Mouse (Mus musculus): ENCODE measurements around the gene Grhl3. TPM values are rescaled to one million over a fixed set of nuclear protein-coding genes. Genes with fewer than 3 reads are reported as not detected.

The Grhl3 gene
- polyA plus RNA-seq, 1 experiment from 2014 or later: 0.99 TPM

DNA sequence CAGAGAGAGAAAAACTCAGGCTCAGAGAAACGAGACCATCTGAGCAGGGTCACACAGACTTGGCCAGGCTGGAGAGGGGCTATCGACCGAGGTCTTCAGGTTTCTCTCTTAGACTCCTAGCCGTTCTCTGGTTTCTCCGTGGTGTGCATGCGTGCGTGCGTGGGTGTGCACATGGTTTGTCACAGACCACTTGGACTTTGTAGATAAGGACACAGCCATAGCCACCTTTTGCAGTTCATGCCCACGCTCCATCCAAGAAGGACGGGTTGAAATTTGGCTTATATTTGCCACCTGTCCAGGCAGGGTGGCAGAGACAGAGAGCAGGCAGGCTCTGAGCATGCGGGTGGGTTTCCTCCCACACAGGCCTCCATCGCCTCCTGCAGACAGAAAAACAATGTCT, 48.4 kb downstream of the Grhl3 start:
- 74% methylated on average over 12 of the region's 12 CpGs for WGBS
- Histone ChIP-seq H3K27me3 (ENCODE audit: control insufficient read depth, insufficient read depth, low read length) (no peaks in the 10 kb centered on the region), H3K4me3 (ENCODE audit: low read depth, low read length) (no peak overlapping the region), H3K4me2 (ENCODE audit: low read depth, low read length) (no peak overlapping the region), H3K27ac (ENCODE audit: low read depth, low read length) (no peak overlapping the region), H3K9me3 (ENCODE audit: control insufficient read depth, low read length) (no peaks in the 10 kb centered on the region), H3K9ac (replicated peaks; ENCODE audit: low read depth, low read length) (no peak overlapping the region), H3K4me1 (ENCODE audit: control insufficient read depth, insufficient read depth, low read length) (no peaks in the 10 kb centered on the region; the same call in 1 of the 2 replicates), H3K36me3 (ENCODE audit: control insufficient read depth, insufficient read depth, low read length) (no peaks in the 10 kb centered on the region)
- no peak for ATAC-seq (ENCODE audit: low read depth)

DNA sequence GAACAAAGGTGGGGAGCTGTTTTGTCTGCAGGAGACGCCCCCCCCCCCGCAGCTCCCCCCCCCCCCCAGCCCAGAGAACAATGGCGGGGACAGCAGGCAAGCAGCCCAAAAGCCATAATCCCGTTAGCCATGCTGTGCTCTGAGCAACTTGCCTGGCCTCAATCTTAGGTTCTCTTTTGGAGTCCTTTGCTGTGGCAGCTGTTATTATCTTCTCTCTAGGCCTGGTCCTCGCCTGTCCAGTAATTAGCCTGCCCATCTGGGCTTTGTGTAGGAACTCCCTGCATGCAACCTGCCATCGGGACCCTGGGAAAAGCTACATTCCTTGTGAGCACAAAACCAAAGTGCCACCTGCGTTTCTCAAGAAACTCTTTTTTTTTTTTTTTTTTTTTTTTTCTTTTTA, 49.5 kb downstream of the Grhl3 start:
- Histone ChIP-seq H3K36me3 (ENCODE audit: control insufficient read depth, insufficient read depth, low read length) (no peaks in the 10 kb centered on the region), H3K4me2 (ENCODE audit: low read depth, low read length) (no peak overlapping the region), H3K9ac (replicated peaks; ENCODE audit: low read depth, low read length) (no peak overlapping the region), H3K9me3 (ENCODE audit: control insufficient read depth, low read length) (no peaks in the 10 kb centered on the region), H3K27me3 (ENCODE audit: control insufficient read depth, insufficient read depth, low read length) (no peaks in the 10 kb centered on the region), H3K4me1 (ENCODE audit: control insufficient read depth, insufficient read depth, low read length) (no peaks in the 10 kb centered on the region; the same call in 1 of the 2 replicates), H3K27ac (ENCODE audit: low read depth, low read length) (no peak overlapping the region), H3K4me3 (ENCODE audit: low read depth, low read length) (no peak overlapping the region)
- 3% methylated on average over 6 of the region's 7 CpGs for WGBS
- ATAC-seq (ENCODE audit: low read depth): no peak

- Histone ChIP-seq H3K9ac (replicated peaks; ENCODE audit: low read depth, low read length) (no peak overlapping the region), H3K4me3 (ENCODE audit: low read depth, low read length) (no peak overlapping the region), H3K4me1 (ENCODE audit: control insufficient read depth, insufficient read depth, low read length) (no peaks in the 10 kb centered on the region), H3K27me3 (ENCODE audit: control insufficient read depth, insufficient read depth, low read length) (no peaks in the 10 kb centered on the region), H3K9me3 (ENCODE audit: control insufficient read depth, low read length) (no peaks in the 10 kb centered on the region), H3K36me3 (ENCODE audit: control insufficient read depth, insufficient read depth, low read length) (no peaks in the 10 kb centered on the region), H3K27ac (ENCODE audit: low read depth, low read length) (no peak overlapping the region), H3K4me2 (ENCODE audit: low read depth, low read length) (no peak overlapping the region)
- 83% methylated on average over 9 of the region's 9 CpGs for WGBS
- no peak for ATAC-seq (ENCODE audit: low read depth)
Observed at GRCm38 (mm10) chr4:135520421-135520820, 53.0 kb downstream of the Grhl3 start.

- H3K36me3 ChIP-seq (ENCODE audit: control insufficient read depth, insufficient read depth, low read length): no peaks in the 10 kb centered on the region
- H3K4me1 ChIP-seq (ENCODE audit: control insufficient read depth, insufficient read depth, low read length): no peaks in the 10 kb centered on the region
- H3K4me3 ChIP-seq (ENCODE audit: low read depth, low read length): no peak overlapping the region
- no peak overlapping the region for H3K27ac ChIP-seq (ENCODE audit: low read depth, low read length)
- no peaks in the 10 kb centered on the region for H3K9me3 ChIP-seq (ENCODE audit: control insufficient read depth, low read length)
- no peaks in the 10 kb centered on the region for H3K27me3 ChIP-seq (ENCODE audit: control insufficient read depth, insufficient read depth, low read length)
- H3K9ac ChIP-seq (replicated peaks; ENCODE audit: low read depth, low read length): no peak overlapping the region
- no peak overlapping the region for H3K4me2 ChIP-seq (ENCODE audit: low read depth, low read length)
- no peak for ATAC-seq (ENCODE audit: low read depth)
- 80% methylated on average over 12 of the region's 12 CpGs for WGBS
Observed at GRCm38 (mm10) chr4:135518135-135518534, 55.3 kb downstream of the Grhl3 start.

GRCm38 (mm10) chr4:135516351-135517316, 56.8 kb downstream of the Grhl3 start:
- ATAC-seq (ENCODE audit: low read depth): no peak
- no peaks in the 10 kb centered on the region for H3K36me3 ChIP-seq (ENCODE audit: control insufficient read depth, insufficient read depth, low read length)
- no peaks in the 10 kb centered on the region for H3K9me3 ChIP-seq (ENCODE audit: control insufficient read depth, low read length)
- no peaks in the 10 kb centered on the region for H3K4me1 ChIP-seq (ENCODE audit: control insufficient read depth, insufficient read depth, low read length)
- H3K27ac ChIP-seq (ENCODE audit: low read depth, low read length): no peak overlapping the region
- no peak overlapping the region for H3K4me3 ChIP-seq (ENCODE audit: low read depth, low read length)
- WGBS: 56% methylated on average over 15 of the region's 15 CpGs
- no peak overlapping the region for H3K9ac ChIP-seq (replicated peaks; ENCODE audit: low read depth, low read length)
- no peak overlapping the region for H3K4me2 ChIP-seq (ENCODE audit: low read depth, low read length)
- no peaks in the 10 kb centered on the region for H3K27me3 ChIP-seq (ENCODE audit: control insufficient read depth, insufficient read depth, low read length)

DNA sequence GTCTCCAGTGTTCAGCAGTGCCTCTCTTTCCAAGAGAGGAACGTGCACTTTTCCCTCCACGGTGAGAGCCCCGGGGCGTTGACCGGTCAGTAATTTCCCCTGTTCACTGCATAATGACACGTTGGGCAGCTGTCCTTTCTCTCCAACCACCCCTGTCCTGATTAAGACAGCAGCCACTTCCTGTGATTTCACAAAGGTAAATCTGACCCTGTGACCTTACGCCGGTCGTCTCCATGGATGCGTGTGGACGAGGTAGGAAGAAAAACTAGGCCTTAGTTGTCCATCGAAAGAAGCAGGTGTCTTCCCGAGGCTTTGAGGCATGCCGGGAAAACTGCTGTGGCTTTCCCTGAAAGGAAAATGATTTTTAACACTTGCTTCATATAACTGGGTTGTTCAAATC, 58.5 kb downstream of the Grhl3 start:
- H3K27ac ChIP-seq (ENCODE audit: low read depth, low read length): no peak overlapping the region
- H3K9me3 ChIP-seq (ENCODE audit: control insufficient read depth, low read length): no peaks in the 10 kb centered on the region
- no peaks in the 10 kb centered on the region for H3K4me1 ChIP-seq (ENCODE audit: control insufficient read depth, insufficient read depth, low read length)
- H3K4me2 ChIP-seq (ENCODE audit: low read depth, low read length): no peak overlapping the region
- no peak overlapping the region for H3K4me3 ChIP-seq (ENCODE audit: low read depth, low read length)
- no peaks in the 10 kb centered on the region for H3K36me3 ChIP-seq (ENCODE audit: control insufficient read depth, insufficient read depth, low read length)
- no peaks in the 10 kb centered on the region for H3K27me3 ChIP-seq (ENCODE audit: control insufficient read depth, insufficient read depth, low read length)
- no peak for ATAC-seq (ENCODE audit: low read depth)
- 71% methylated on average over 14 of the region's 14 CpGs for WGBS
- no peak overlapping the region for H3K9ac ChIP-seq (replicated peaks; ENCODE audit: low read depth, low read length)

DNA sequence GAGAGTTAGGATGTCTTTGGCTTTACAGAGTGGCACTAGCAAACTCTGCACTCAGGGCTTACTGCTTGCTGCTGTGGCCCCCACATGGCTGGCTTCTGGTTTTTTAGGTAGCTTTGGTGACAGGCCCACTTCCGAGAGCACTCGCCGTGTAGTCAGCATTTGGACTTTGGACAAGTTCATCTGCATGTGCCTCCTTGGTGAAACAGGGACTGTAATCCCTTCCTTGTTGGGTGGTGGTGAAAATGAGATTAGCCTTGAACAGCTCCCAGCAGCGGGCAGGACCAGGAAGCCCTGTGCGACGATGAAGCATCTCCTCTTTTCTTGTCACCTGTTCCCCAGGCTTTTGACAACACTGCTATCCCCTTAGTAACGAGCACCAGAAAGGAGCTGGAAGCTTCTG, 59.6 kb downstream of the Grhl3 start:
- H3K36me3 ChIP-seq (ENCODE audit: control insufficient read depth, insufficient read depth, low read length): no peaks in the 10 kb centered on the region

DNA sequence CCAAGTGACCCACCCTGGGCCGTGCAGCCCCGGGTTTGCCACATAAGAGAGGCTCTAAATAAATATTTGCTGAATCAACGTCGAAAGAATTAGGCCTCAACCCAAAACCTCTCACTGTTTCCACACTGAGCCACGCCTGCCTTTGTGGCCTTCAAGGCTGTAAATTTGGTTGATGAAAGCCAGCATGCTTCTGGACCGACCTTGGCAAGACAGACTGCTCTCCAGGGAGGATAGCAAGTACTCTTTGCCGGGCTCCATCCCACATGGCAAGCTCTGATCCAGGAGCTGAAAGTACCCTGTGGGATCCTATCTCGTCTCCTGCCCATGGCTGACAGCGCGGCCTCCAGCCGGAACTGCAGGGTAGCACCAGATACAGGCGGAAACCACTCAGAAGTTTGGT, 63.9 kb downstream of the Grhl3 start:
- 41% methylated on average over 12 of the region's 12 CpGs for WGBS
- no peak for ATAC-seq (ENCODE audit: low read depth)
- Histone ChIP-seq H3K4me2 (ENCODE audit: low read depth, low read length) (no peak overlapping the region), H3K4me3 (ENCODE audit: low read depth, low read length) (no peak overlapping the region), H3K27me3 (ENCODE audit: control insufficient read depth, insufficient read depth, low read length) (no peaks in the 10 kb centered on the region), H3K4me1 (ENCODE audit: control insufficient read depth, insufficient read depth, low read length) (no peaks in the 10 kb centered on the region), H3K36me3 (ENCODE audit: control insufficient read depth, insufficient read depth, low read length) (no peaks in the 10 kb centered on the region), H3K9me3 (ENCODE audit: control insufficient read depth, low read length) (no peaks in the 10 kb centered on the region), H3K27ac (ENCODE audit: low read depth, low read length) (no peak overlapping the region), H3K9ac (replicated peaks; ENCODE audit: low read depth, low read length) (no peak overlapping the region)

More for the DNA sequence above, 59.6 kb downstream of the Grhl3 start:
- no peak overlapping the region for H3K4me3 ChIP-seq (ENCODE audit: low read depth, low read length)
- no peaks in the 10 kb centered on the region for H3K9me3 ChIP-seq (ENCODE audit: control insufficient read depth, low read length)
- 91% methylated on average over 7 of the region's 7 CpGs for WGBS
- H3K9ac ChIP-seq (replicated peaks; ENCODE audit: low read depth, low read length): no peak overlapping the region
- no peak for ATAC-seq (ENCODE audit: low read depth)
- no peak overlapping the region for H3K4me2 ChIP-seq (ENCODE audit: low read depth, low read length)
- H3K27ac ChIP-seq (ENCODE audit: low read depth, low read length): no peak overlapping the region
- no peaks in the 10 kb centered on the region for H3K4me1 ChIP-seq (ENCODE audit: control insufficient read depth, insufficient read depth, low read length)
- H3K27me3 ChIP-seq (ENCODE audit: control insufficient read depth, insufficient read depth, low read length): no peaks in the 10 kb centered on the region

DNA sequence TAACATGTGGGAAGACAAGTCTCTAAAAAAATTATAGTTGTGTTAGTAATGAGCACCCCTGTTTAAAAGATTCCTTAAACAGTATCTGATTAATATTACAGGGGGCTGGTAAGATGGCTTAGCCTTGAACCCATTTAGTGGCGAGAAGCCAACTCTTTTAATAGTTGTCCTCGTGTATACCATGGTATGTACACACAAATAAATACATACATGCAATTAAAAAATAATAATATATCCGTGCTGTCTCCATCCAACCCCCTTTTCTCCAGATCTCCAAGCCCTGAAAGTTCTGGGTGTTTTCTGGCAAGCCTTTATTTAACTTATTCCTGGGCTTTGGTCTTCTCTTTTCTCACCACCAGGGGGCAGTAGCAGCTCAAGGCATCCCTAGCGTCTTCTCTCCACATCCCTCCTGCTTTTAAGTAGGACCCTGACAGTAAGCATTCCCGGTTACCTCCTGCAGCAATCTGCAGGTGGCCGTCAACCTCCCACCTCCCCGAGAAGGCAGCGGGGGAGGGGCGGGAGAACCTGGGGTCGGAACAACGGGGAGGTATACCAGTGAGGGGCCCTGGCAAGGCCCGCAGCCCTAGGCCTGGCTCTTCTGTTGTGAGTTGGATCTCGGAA, 64.9 kb downstream of the Grhl3 start:
- 15% methylated on average over 13 of the region's 13 CpGs for WGBS
- no peaks in the 10 kb centered on the region for H3K36me3 ChIP-seq (ENCODE audit: control insufficient read depth, insufficient read depth, low read length)
- no peak overlapping the region for H3K27ac ChIP-seq (ENCODE audit: low read depth, low read length)
- ATAC-seq (ENCODE audit: low read depth): peak; percentile 51
- no peaks in the 10 kb centered on the region for H3K4me1 ChIP-seq (ENCODE audit: control insufficient read depth, insufficient read depth, low read length)
- H3K4me2 ChIP-seq (ENCODE audit: low read depth, low read length): peak overlapping the region; percentile 37
- H3K27me3 ChIP-seq (ENCODE audit: control insufficient read depth, insufficient read depth, low read length): no peaks in the 10 kb centered on the region
- no peaks in the 10 kb centered on the region for H3K9me3 ChIP-seq (ENCODE audit: control insufficient read depth, low read length)
- no peak overlapping the region for H3K4me3 ChIP-seq (ENCODE audit: low read depth, low read length)
- no peak overlapping the region for H3K9ac ChIP-seq (replicated peaks; ENCODE audit: low read depth, low read length)
